Mouse (Mus musculus) stomach, embryonic 14.5 days (tissue): ENCODE measurements around the gene Srrm1. TPM values are rescaled to one million over a fixed set of nuclear protein-coding genes. Genes with fewer than 3 reads are reported as not detected.

Source experiments
- ATAC-seq: fragments of 200-750 bp; cut with Nextera tagmentation; 2 replicates; pipeline ENCODE4 v1.8.0; 2017; ENCODE audit warnings: low read depth, moderate TSS enrichment; ENCODE audit not compliant: insufficient number of reproducible peaks, insufficient read depth, low FRiP score
- H3K27ac ChIP-seq: fragments of 300-500 bp; sonication (generic); 2 replicates; pipeline ENCODE4 v1.5.1; 2014; ENCODE audit warnings: mild to moderate bottlenecking, low read length, moderate library complexity, mixed read lengths
- H3K27me3 ChIP-seq: fragments of 300-500 bp; sonication (generic); 2 replicates; pipeline ENCODE4 v1.6.1; 2014; ENCODE audit warnings: low read length, control low read depth, mixed read lengths; ENCODE audit not compliant: control insufficient read depth, insufficient read depth
- H3K36me3 ChIP-seq: fragments of 300-500 bp; sonication (generic); 2 replicates; pipeline ENCODE4 v1.6.1; 2014; ENCODE audit warnings: mild to moderate bottlenecking, control low read depth, low read length, moderate library complexity, mixed read lengths; ENCODE audit not compliant: control insufficient read depth, insufficient read depth
- H3K4me1 ChIP-seq: fragments of 300-500 bp; sonication (generic); 2 replicates; pipeline ENCODE4 v1.6.1; 2014; ENCODE audit warnings: low read length, control low read depth, mixed read lengths; ENCODE audit not compliant: control insufficient read depth, insufficient read depth
- H3K4me2 ChIP-seq: fragments of 300-500 bp; sonication (generic); replicated peaks from 2 replicates; pipeline ENCODE4 v1.6.1; 2014; ENCODE audit warnings: low read depth, low read length, control low read depth
- H3K4me3 ChIP-seq: fragments of 300-500 bp; sonication (generic); 2 replicates; pipeline ENCODE4 v1.5.1; 2014; ENCODE audit warnings: low read depth, low read length, control low read depth
- H3K9ac ChIP-seq: fragments of 300-500 bp; sonication (generic); replicated peaks from 2 replicates; pipeline ENCODE4 v1.6.1; 2014; ENCODE audit warnings: low read depth, mild to moderate bottlenecking, control low read depth, low read length, moderate library complexity, mixed read lengths
- H3K9me3 ChIP-seq: fragments of 300-500 bp; sonication (generic); 2 replicates; pipeline ENCODE4 v1.6.1; 2016; ENCODE audit warnings: low read depth, low read length, control low read depth; ENCODE audit not compliant: control insufficient read depth
- WGBS: fragments of 180-500 bp; shearing (Covaris S2); extraction: QIAGEN DNeasy Blood & Tissue Kit; methylation state at CpG from one replicate; pipeline ENCODE4 v1.1.7; 2014; 5-methylcytosine and 5-hydroxymethylcytosine counted together
- polyA plus RNA-seq: library from polyadenylated mRNA; unstranded; fragments of >200 nt; fragmentation: Nextera tagmentation; extraction: Ambion mirVana; gene quantifications from 2 replicates; pipeline ENCODE4 v1.2.1, GENCODE M21; 2014

Gene Srrm1
- polyA plus RNA-seq, result 250 and 259 TPM in 2 replicates

DNA sequence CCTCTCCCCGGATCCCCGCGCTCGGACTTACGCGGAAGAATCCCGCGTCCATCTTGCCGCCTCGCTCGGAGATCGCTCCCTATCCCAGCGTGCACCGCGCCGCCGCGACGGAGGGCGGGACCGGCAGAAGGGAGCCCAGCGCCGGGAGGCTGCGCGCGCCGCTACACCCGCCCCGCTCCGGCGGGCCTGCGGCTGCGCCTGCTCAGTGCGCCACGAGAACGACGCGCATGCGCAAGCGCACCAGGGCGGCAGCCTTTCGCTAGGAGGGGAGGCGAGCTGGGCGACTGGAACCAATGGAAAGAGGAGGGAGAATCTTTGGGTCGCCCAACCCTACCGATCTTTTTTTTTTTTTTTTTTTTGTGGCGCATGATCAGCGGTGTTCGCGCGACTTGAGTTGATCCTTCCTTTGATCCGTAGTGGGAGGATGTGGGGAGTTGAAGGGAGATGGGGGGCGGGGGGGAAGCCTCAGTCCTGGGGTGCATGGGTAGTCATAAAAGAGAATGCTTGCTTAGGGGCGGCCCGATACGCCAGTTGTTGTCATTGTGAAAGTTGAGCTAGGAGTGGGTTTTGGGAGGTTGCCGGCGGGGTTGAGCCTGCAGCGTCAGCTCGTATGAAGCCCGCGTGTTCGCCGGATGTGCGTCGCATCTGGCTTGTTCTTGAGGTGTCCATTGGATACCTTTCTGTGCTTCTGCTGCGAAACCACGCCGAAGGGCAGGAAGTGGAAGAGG is at the start of gene Srrm1:
Gene Srrm1 (minus strand): TSS at position 256 of the 728 bp plus-strand sequence.
- ATAC-seq, result peak; percentile 95
- Histone ChIP-seq H3K9ac (peak within 1 kb of the TSS; percentile 98), H3K4me1 (peaks cover 12% of the 10 kb centered on the region; the same call in 1 of the 2 replicates), H3K27ac (peak within 1 kb of the TSS; percentile 98), H3K4me2 (peak within 1 kb of the TSS; percentile 85), H3K4me3 (peak within 1 kb of the TSS; percentile 96), H3K36me3 (no peaks in the 10 kb centered on the region; the same call in 1 of the 2 replicates), H3K9me3 (no peaks in the 10 kb centered on the region), H3K27me3 (no peaks in the 10 kb centered on the region)
- under 1% methylated on average over 69 of the region's 69 CpGs for WGBS

DNA sequence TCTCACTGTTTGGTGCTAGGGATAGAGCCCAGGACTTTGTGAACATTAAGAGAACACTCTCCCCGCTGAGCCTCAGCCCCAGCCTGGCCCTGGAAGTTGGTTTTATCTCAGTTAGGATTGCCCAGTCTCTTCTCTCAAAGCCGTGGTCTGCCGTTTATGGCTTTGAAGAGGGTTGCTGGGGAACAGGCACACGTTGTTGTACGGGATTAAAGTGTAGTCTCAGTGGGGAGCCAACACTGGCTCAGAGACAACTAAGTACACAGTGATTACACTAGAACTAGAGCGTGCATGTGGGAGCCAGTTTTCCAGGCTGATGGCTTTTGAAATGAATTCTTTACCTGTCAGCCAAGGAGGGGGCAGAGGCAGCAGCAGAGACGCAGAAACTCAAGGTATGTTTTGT is 48.8 kb upstream of the Srrm1 start:
- Histone ChIP-seq H3K4me1 (no peaks in the 10 kb centered on the region), H3K9ac (no peak overlapping the region), H3K27me3 (no peaks in the 10 kb centered on the region), H3K4me3 (no peak overlapping the region), H3K9me3 (no peaks in the 10 kb centered on the region), H3K36me3 (no peaks in the 10 kb centered on the region), H3K27ac (no peak overlapping the region), H3K4me2 (no peak overlapping the region)
- 28% methylated on average over 7 of the region's 7 CpGs for WGBS
- no peak for ATAC-seq

DNA sequence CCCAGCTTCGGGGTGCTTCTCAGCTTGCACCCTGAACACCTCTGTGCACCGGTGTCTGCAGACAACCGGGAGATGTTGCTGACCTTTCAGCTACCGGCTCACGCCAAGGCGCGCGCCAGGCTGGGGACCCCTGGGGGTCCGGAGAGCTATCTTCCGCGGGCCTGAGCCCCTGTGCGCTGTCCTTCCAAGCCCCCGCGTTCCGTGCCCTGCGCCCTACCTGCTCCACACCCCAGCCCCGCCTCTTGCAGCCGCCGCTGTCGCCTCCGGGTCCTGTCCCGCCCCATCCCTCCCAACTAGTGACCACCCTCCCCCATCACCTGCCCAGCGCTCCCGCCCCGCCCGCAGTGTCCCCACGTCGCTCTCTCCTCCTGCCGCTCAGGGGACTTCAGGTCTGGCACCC is 44.9 kb upstream of the Srrm1 start, which contains the start of gene Ncmap:
Gene Ncmap (minus strand): TSS at position 237 of the 400 bp plus-strand sequence.
- under 1% methylated on average over 28 of the region's 29 CpGs for WGBS
- peak within 1 kb of the TSS; percentile 21; the same call in 1 of the 2 replicates for H3K27ac ChIP-seq
- H3K4me3 ChIP-seq, result peak within 1 kb of the TSS; percentile 26
- H3K27me3 ChIP-seq, result no peaks in the 10 kb centered on the region
- no peaks in the 10 kb centered on the region for H3K4me1 ChIP-seq
- no peak within 1 kb of the TSS; the same call in 1 of the 2 replicates for H3K9ac ChIP-seq
- H3K9me3 ChIP-seq, result no peaks in the 10 kb centered on the region
- peak; percentile 70 for ATAC-seq
- H3K4me2 ChIP-seq, result peak within 1 kb of the TSS; percentile 48
- no peaks in the 10 kb centered on the region for H3K36me3 ChIP-seq

- Histone ChIP-seq H3K27me3 (no peaks in the 10 kb centered on the region), H3K9me3 (no peaks in the 10 kb centered on the region), H3K9ac (no peak overlapping the region), H3K4me1 (no peaks in the 10 kb centered on the region), H3K36me3 (no peaks in the 10 kb centered on the region), H3K27ac (peak overlapping the region; percentile 21; the same call in 1 of the 2 replicates), H3K4me2 (peak overlapping the region; percentile 48), H3K4me3 (peak overlapping the region; percentile 26)
- peak; percentile 86; the same call in 1 of the 2 replicates for ATAC-seq
- 5% methylated on average over 16 of the region's 16 CpGs for WGBS
Observed at GRCm38 (mm10) chr4:135397551-135397950, 44.4 kb upstream of the Srrm1 start.

GRCm38 (mm10) chr4:135396303-135396702 is 43.2 kb upstream of the Srrm1 start:
- ATAC-seq, result no peak
- Histone ChIP-seq H3K4me2 (no peak overlapping the region), H3K9me3 (no peaks in the 10 kb centered on the region), H3K27me3 (no peaks in the 10 kb centered on the region), H3K9ac (no peak overlapping the region), H3K36me3 (no peaks in the 10 kb centered on the region), H3K4me1 (no peaks in the 10 kb centered on the region), H3K27ac (no peak overlapping the region), H3K4me3 (no peak overlapping the region)
- 89% methylated on average over 5 of the region's 5 CpGs for WGBS

DNA sequence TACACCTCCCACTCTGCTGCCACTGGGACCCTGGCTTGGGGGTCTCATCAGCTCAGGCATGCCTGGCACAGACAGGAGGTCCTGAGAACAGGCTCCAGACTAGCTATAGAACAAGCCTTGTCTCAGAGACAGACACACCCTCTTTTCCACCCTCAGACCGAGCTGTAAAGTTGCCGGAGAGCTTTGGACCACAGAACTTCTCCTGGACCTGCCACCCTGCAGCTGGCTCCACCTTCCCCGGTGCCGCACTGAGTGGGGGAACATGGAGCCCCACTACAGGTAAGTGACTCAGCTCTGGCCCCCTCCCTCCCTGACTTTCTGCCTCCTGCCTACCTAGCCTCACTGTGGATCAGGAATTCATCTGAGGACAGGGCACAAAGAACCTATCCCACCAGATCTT is 42.3 kb upstream of the Srrm1 start:
- ATAC-seq, result no peak
- WGBS, result 76% methylated on average over 4 of the region's 4 CpGs

GRCm38 (mm10) chr4:135394666-135395065 is 41.5 kb upstream of the Srrm1 start:
- no peak for ATAC-seq
- WGBS, result 74% methylated on average over 7 of the region's 7 CpGs

More for the DNA sequence above, 42.3 kb upstream of the Srrm1 start:
- Histone ChIP-seq H3K9ac (no peak overlapping the region), H3K4me3 (no peak overlapping the region), H3K27ac (no peak overlapping the region), H3K4me1 (no peaks in the 10 kb centered on the region), H3K4me2 (no peak overlapping the region), H3K9me3 (no peaks in the 10 kb centered on the region), H3K36me3 (no peaks in the 10 kb centered on the region), H3K27me3 (no peaks in the 10 kb centered on the region)

DNA sequence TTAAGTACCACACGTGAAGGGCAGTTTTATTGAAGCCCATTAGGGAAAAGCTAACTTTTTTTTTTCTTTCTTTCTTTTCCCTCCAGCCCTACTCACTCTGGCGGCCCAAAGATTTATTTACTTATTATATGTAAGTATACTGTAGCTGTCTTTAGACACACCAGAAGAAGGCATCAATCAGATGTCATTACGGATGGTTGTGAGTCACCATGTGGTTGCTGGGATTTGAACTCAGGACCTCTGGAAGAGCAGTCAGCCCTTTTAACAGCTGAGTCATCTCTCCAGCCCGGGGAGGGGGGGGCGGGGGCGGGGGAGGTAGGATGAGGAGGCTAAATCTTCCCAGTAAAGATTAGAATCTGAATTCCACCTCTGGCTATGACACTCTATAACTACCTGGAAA is 40.3 kb upstream of the Srrm1 start:
- H3K9me3 ChIP-seq, result no peaks in the 10 kb centered on the region
- no peak overlapping the region for H3K4me2 ChIP-seq
- no peaks in the 10 kb centered on the region for H3K4me1 ChIP-seq
- no peaks in the 10 kb centered on the region for H3K36me3 ChIP-seq
- no peak overlapping the region for H3K9ac ChIP-seq
- no peak for ATAC-seq
- H3K27ac ChIP-seq, result no peak overlapping the region
- no peak overlapping the region for H3K4me3 ChIP-seq
- WGBS, result 72% methylated on average over 6 of the region's 6 CpGs
- H3K27me3 ChIP-seq, result no peaks in the 10 kb centered on the region

More at GRCm38 (mm10) chr4:135394666-135395065, 41.5 kb upstream of the Srrm1 start:
- no peak overlapping the region for H3K4me2 ChIP-seq
- no peaks in the 10 kb centered on the region for H3K36me3 ChIP-seq
- no peaks in the 10 kb centered on the region for H3K4me1 ChIP-seq
- H3K9ac ChIP-seq, result no peak overlapping the region
- H3K27me3 ChIP-seq, result no peaks in the 10 kb centered on the region
- H3K27ac ChIP-seq, result no peak overlapping the region
- no peak overlapping the region for H3K4me3 ChIP-seq
- no peaks in the 10 kb centered on the region for H3K9me3 ChIP-seq
